Comparison of ENCODE assay signal across 19 mouse cellular contexts in genomic region chr9:7160688-7161087, GRCm38 (mm10).
"Had no signal": no experiment of that assay in that cellular context is flagged by ENCODE, and none has a peak within 500 bp of the region (broad histone marks: within the 10 kb centered on the region; RNA-seq: fewer than 3 reads in every experiment).

No protein-coding gene starts in this region.

- H3K9me3 ChIP-seq: liver, embryonic 13.5 days; midbrain, embryonic 12.5 days; midbrain, embryonic 15.5 days; neural tube, embryonic 12.5 days; neural tube, embryonic 15.5 days had no signal

- H3K27me3 ChIP-seq: liver, embryonic 13.5 days; midbrain, embryonic 12.5 days; midbrain, embryonic 15.5 days; neural tube, embryonic 12.5 days; neural tube, embryonic 15.5 days had no signal

- ATAC-seq: midbrain, embryonic 15.5 days had no signal

- H3K9ac ChIP-seq: liver, embryonic 13.5 days; midbrain, embryonic 12.5 days; midbrain, embryonic 15.5 days; neural tube, embryonic 12.5 days; neural tube, embryonic 15.5 days had no signal

- H3K27ac ChIP-seq: kidney, postnatal 0 days; layer of hippocampus, adult 2 months; left cerebral cortex, adult 2 months; liver, embryonic 13.5 days; midbrain, embryonic 12.5 days; midbrain, embryonic 15.5 days; neural tube, embryonic 12.5 days; neural tube, embryonic 15.5 days; stomach, postnatal 0 days had no signal

- H3K4me3 ChIP-seq: layer of hippocampus, adult 2 months; left cerebral cortex, adult 2 months; liver, embryonic 13.5 days; midbrain, embryonic 12.5 days; midbrain, embryonic 15.5 days; neural tube, embryonic 12.5 days; neural tube, embryonic 15.5 days had no signal

- DNase-seq: kidney, postnatal 25 days; layer of hippocampus, postnatal 36 days; liver, embryonic 13.5 days; lung, adult 2 months; lung, postnatal 14 days; lung, postnatal 4 days; right cerebral cortex, adult 18-20 months; right cerebral cortex, postnatal 14 days; right cerebral cortex, postnatal 4 days; thymus, adult 2 months; thymus, postnatal 25 days had no signal

- H3K4me2 ChIP-seq: liver, embryonic 13.5 days; midbrain, embryonic 12.5 days; midbrain, embryonic 15.5 days; neural tube, embryonic 12.5 days; neural tube, embryonic 15.5 days had no signal

- H3K4me1 ChIP-seq: liver, embryonic 13.5 days; midbrain, embryonic 12.5 days; midbrain, embryonic 15.5 days; neural tube, embryonic 12.5 days; neural tube, embryonic 15.5 days had no signal
